Mouse (Mus musculus) MEL (cell line): Measurements from ENCODE around the gene 5830473C10Rik.

ENCODE experiments used
- EP300 ChIP-seq, 2 experiments: IDR thresholded peaks; 2 replicates each; pipeline ENCODE4 v1.6.1; 2011; ENCODE audit warnings: improper control_type of control experiment in 2 of 2, low read length in 2 of 2, low read depth in 1 of 2, mild to moderate bottlenecking in 1 of 2
- MAZ ChIP-seq: IDR thresholded peaks from 2 replicates; pipeline ENCODE4 v1.6.1; 2012; ENCODE audit warnings: low read depth, mild to moderate bottlenecking, inconsistent platforms, low read length, improper control_type of control experiment
- NRF1 ChIP-seq: IDR thresholded peaks from 2 replicates; pipeline ENCODE4 v1.6.1; 2014; ENCODE audit warnings: low read depth, mild to moderate bottlenecking, inconsistent platforms, low read length, improper control_type of control experiment, moderate library complexity; ENCODE audit not compliant: poor library complexity, insufficient read depth, severe bottlenecking
- POLR2A ChIP-seq, 2 experiments: IDR thresholded peaks; 2 replicates each; pipeline ENCODE4 v1.6.1; 2011 to 2012; ENCODE audit warnings: low read length in 2 of 2, mild to moderate bottlenecking in 2 of 2, control low read depth in 1 of 2, improper control_type of control experiment in 1 of 2, low read depth in 1 of 2, moderate library complexity in 1 of 2; ENCODE audit not compliant: control insufficient read depth in 1 of 2, insufficient read depth in 1 of 2, poor library complexity in 1 of 2
- POLR2AphosphoS5 ChIP-seq: IDR thresholded peaks from 2 replicates; pipeline ENCODE4 v1.6.1; 2012; ENCODE audit warnings: low read depth, borderline replicate concordance, mild to moderate bottlenecking, inconsistent platforms, low read length, moderate library complexity, mixed read lengths
- UBTF ChIP-seq: IDR thresholded peaks from 2 replicates; pipeline ENCODE4 v1.6.1; 2012; ENCODE audit warnings: low read depth, mild to moderate bottlenecking, inconsistent platforms, low read length, improper control_type of control experiment, moderate library complexity, borderline replicate concordance; ENCODE audit not compliant: insufficient read depth

DNA sequence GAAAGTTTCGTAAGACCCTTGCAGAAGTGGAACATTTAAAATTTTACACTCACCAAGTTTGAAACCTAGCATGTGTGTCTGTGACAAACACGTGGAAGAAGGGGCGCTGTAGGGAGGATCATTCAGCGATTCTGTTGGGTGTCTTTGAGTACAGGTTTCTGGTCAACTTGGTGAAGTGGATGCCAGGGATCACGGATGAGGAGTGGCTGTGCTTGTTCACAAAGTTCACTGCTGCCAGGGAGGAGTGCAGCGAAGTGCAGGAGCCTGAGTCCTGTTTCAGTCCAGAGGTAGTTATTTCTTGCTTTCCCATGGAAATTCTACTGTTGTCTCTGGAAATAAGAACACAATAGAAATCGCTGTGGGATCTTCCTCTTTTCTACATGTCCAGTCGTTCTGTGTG lies 9.7 kb upstream of the 5830473C10Rik start:
- no peak for TF ChIP-seq MAZ
- TF ChIP-seq UBTF = no peak
- no peak for TF ChIP-seq EP300 (IDR thresholded peaks at IDR 0.05; ENCODE audit: low read depth in 1 of 2, low read length in 2 of 2)
- TF ChIP-seq POLR2AphosphoS5 = no peak
- no peak for TF ChIP-seq POLR2A (IDR thresholded peaks at IDR 0.05; ENCODE audit: control insufficient read depth in 1 of 2, insufficient read depth in 1 of 2, low read depth in 1 of 2, low read length in 2 of 2, poor library complexity in 1 of 2)
- no peak for TF ChIP-seq NRF1
